In genomic region chr2:165215103-165215951, GRCm38 (mm10) we compare ENCODE assay signal across 8 mouse cellular contexts. TPM values are rescaled to one million over a fixed set of nuclear protein-coding genes. Genes with fewer than 3 reads are reported as not detected.
DNase-seq lines count a peak whose midpoint lies in the region; ATAC-seq lines count a peak whose summit lies in the region.
"Had no signal": no experiment of that assay in that cellular context is flagged by ENCODE, and none has a peak within 500 bp of the region (broad histone marks: within the 10 kb centered on the region; RNA-seq: fewer than 3 reads in every experiment).

No protein-coding gene starts in this region.

- WGBS in hindbrain, embryonic 10.5 days = 3% methylated on average over 39 of the region's 39 CpGs
- WGBS in midbrain, embryonic 13.5 days = 2% methylated on average over 39 of the region's 39 CpGs

- H3K27ac ChIP-seq in hindbrain, embryonic 10.5 days = peak overlapping the region; percentile 87
- H3K27ac ChIP-seq in midbrain, embryonic 13.5 days = peak overlapping the region; percentile 79

- H3K36me3 ChIP-seq in hindbrain, embryonic 10.5 days = no peaks in the 10 kb centered on the region
- H3K36me3 ChIP-seq in midbrain, embryonic 13.5 days = no peaks in the 10 kb centered on the region

- peak overlapping the region; percentile 47 for H3K4me2 ChIP-seq in midbrain, embryonic 13.5 days (replicated peaks)

- H3K27me3 ChIP-seq in hindbrain, embryonic 10.5 days (ENCODE audit: insufficient read depth, poor library complexity, severe bottlenecking) = peaks cover 97% of the 10 kb centered on the region
- peaks cover 42% of the 10 kb centered on the region for H3K27me3 ChIP-seq in midbrain, embryonic 13.5 days

- H3K4me1 ChIP-seq in hindbrain, embryonic 10.5 days (replicated peaks) = peaks cover 90% of the 10 kb centered on the region
- peaks cover 83% of the 10 kb centered on the region for H3K4me1 ChIP-seq in midbrain, embryonic 13.5 days (replicated peaks)

- H3K9ac ChIP-seq in midbrain, embryonic 13.5 days (replicated peaks) = peak overlapping the region; percentile 32; the same call in 1 of the 2 replicates

- no peaks in the 10 kb centered on the region for H3K9me3 ChIP-seq in hindbrain, embryonic 10.5 days
- H3K9me3 ChIP-seq in midbrain, embryonic 13.5 days = no peaks in the 10 kb centered on the region

- DNase-seq in right cerebral cortex, postnatal 14 days = peak; percentile 33
- no peak for DNase-seq in right cerebral cortex, adult 18-20 months
- DNase-seq in embryo, embryonic 10 days (ENCODE audit: low spot score) = peak; percentile 64
- DNase-seq in hindbrain, embryonic 10.5 days (ENCODE audit: low spot score) = peak; percentile 84
- no peak for DNase-seq in ovary, postnatal 14 days (ENCODE audit: low spot score)
- DNase-seq in urinary bladder, postnatal 25 days (ENCODE audit: low spot score) = no peak

- H3K4me3 ChIP-seq in hindbrain, embryonic 10.5 days = peak overlapping the region; percentile 37
- H3K4me3 ChIP-seq in midbrain, embryonic 13.5 days (replicated peaks) = no peak overlapping the region

- ATAC-seq in midbrain, embryonic 13.5 days = peak; percentile 73

RNA-seq across cellular contexts. Expression of gene Cdh22, which starts 19.3 kb away (rescaled TPM):
- polyA plus RNA-seq in hindbrain, embryonic 10.5 days (2016; fragmentation: Nextera tagmentation; extraction: Ambion mirVana) = 4.4 and 8.7 TPM in 2 replicates
- polyA plus RNA-seq in midbrain, embryonic 13.5 days (2015; fragmentation: Nextera tagmentation; extraction: Ambion mirVana) = 10.4 and 15.7 TPM in 2 replicates
- polyA plus RNA-seq: liver, embryonic 16.5 days had no signal

Comparison
In these comparisons a context has a peak if more than half of its experiments do, and no peak if none do; other contexts are left out.
1. DNase-seq: peak in right cerebral cortex, postnatal 14 days (single experiment), embryo, embryonic 10 days (single experiment) and hindbrain, embryonic 10.5 days (single experiment); none in right cerebral cortex, adult 18-20 months (single experiment), ovary, postnatal 14 days (single experiment) and urinary bladder, postnatal 25 days (single experiment).